8 mouse cellular contexts compared by ENCODE assay signal in genomic region chr11:5886187-5886586, GRCm38 (mm10). TPM values are rescaled to one million over a fixed set of nuclear protein-coding genes. Genes with fewer than 3 reads are reported as not detected.
DNase-seq lines count a peak whose midpoint lies in the region; ATAC-seq and TF ChIP-seq lines count a peak whose summit lies in the region.

No protein-coding gene starts in this region.

- H3K9ac ChIP-seq in embryonic facial prominence, embryonic 14.5 days (ENCODE audit: low read depth, low read length): no peak overlapping the region
- H3K9ac ChIP-seq in hindbrain, postnatal 0 days (replicated peaks; ENCODE audit: low read length): no peak overlapping the region
- H3K9ac ChIP-seq in limb, embryonic 14.5 days (ENCODE audit: low read depth, low read length, severe bottlenecking): no peak overlapping the region

- ATAC-seq in embryonic facial prominence, embryonic 14.5 days (ENCODE audit: low read depth): no peak
- ATAC-seq in hindbrain, postnatal 0 days: peak; percentile 34; the same call in 1 of the 2 replicates
- no peak; the same call in 1 of the 2 replicates for ATAC-seq in limb, embryonic 14.5 days (ENCODE audit: low FRiP score, low read depth)
- ATAC-seq in inflammation-experienced regulatory T-cells, adult 6 months: no peak

- H3K4me3 ChIP-seq in testis, adult 2 months (ENCODE audit: control insufficient read depth, low read depth, low read length): no peak overlapping the region
- no peak overlapping the region for H3K4me3 ChIP-seq in embryonic facial prominence, embryonic 14.5 days (ENCODE audit: low read depth, low read length)
- H3K4me3 ChIP-seq in hindbrain, postnatal 0 days (ENCODE audit: low read length): no peak overlapping the region
- H3K4me3 ChIP-seq in limb, embryonic 14.5 days (replicated peaks; ENCODE audit: low read length): no peak overlapping the region

- H3K9me3 ChIP-seq in embryonic facial prominence, embryonic 14.5 days (ENCODE audit: control insufficient read depth, low read length): no peaks in the 10 kb centered on the region
- H3K9me3 ChIP-seq in hindbrain, postnatal 0 days (ENCODE audit: low read length): no peaks in the 10 kb centered on the region
- no peaks in the 10 kb centered on the region for H3K9me3 ChIP-seq in limb, embryonic 14.5 days (ENCODE audit: control insufficient read depth, low read length)

- H3K4me2 ChIP-seq in embryonic facial prominence, embryonic 14.5 days (ENCODE audit: low read depth, low read length): no peak overlapping the region
- H3K4me2 ChIP-seq in hindbrain, postnatal 0 days (ENCODE audit: low read depth, low read length): no peak overlapping the region
- H3K4me2 ChIP-seq in limb, embryonic 14.5 days (replicated peaks; ENCODE audit: low read depth, low read length, severe bottlenecking): no peak overlapping the region

- H3K4me1 ChIP-seq in testis, adult 2 months (ENCODE audit: control insufficient read depth, insufficient read depth, low read length): peaks cover 3% of the 10 kb centered on the region
- peaks cover 3% of the 10 kb centered on the region; the same call in 1 of the 2 replicates for H3K4me1 ChIP-seq in embryonic facial prominence, embryonic 14.5 days (ENCODE audit: control insufficient read depth, insufficient read depth, low read length)
- no peaks in the 10 kb centered on the region for H3K4me1 ChIP-seq in hindbrain, postnatal 0 days (ENCODE audit: insufficient read depth, low read length)
- peaks cover 15% of the 10 kb centered on the region for H3K4me1 ChIP-seq in limb, embryonic 14.5 days (ENCODE audit: control insufficient read depth, insufficient read depth, low read length)

- WGBS in embryonic facial prominence, embryonic 14.5 days: 20% methylated on average over 9 of the region's 9 CpGs
- WGBS in hindbrain, postnatal 0 days: 15% methylated on average over 9 of the region's 9 CpGs
- WGBS in limb, embryonic 14.5 days: 19% methylated on average over 9 of the region's 9 CpGs

- no peaks in the 10 kb centered on the region for H3K36me3 ChIP-seq in testis, adult 2 months (ENCODE audit: control insufficient read depth, insufficient read depth, low read length)
- no peaks in the 10 kb centered on the region for H3K36me3 ChIP-seq in embryonic facial prominence, embryonic 14.5 days (ENCODE audit: control insufficient read depth, insufficient read depth, low read length)
- no peaks in the 10 kb centered on the region for H3K36me3 ChIP-seq in hindbrain, postnatal 0 days (ENCODE audit: insufficient read depth, low read length)
- H3K36me3 ChIP-seq in limb, embryonic 14.5 days (ENCODE audit: control insufficient read depth, insufficient read depth, low read length): no peaks in the 10 kb centered on the region

- peak; percentile 38; the same call in 1 of the 2 replicates for TF ChIP-seq CTCF in testis, adult 2 months (IDR thresholded peaks at IDR 0.05; ENCODE audit: control insufficient read depth, insufficient read depth, insufficient replicate concordance, low read depth, low read length)
- peak; percentile 93 for TF ChIP-seq CTCF in hindbrain, postnatal 0 days (IDR thresholded peaks at IDR 0.05; ENCODE audit: low read depth)

- no peaks in the 10 kb centered on the region for H3K27me3 ChIP-seq in testis, adult 2 months (ENCODE audit: control insufficient read depth, insufficient read depth, low read length)
- no peaks in the 10 kb centered on the region for H3K27me3 ChIP-seq in embryonic facial prominence, embryonic 14.5 days (replicated peaks; ENCODE audit: control insufficient read depth, insufficient read depth, low read length)
- H3K27me3 ChIP-seq in hindbrain, postnatal 0 days (ENCODE audit: insufficient read depth, low read length): no peaks in the 10 kb centered on the region
- no peaks in the 10 kb centered on the region for H3K27me3 ChIP-seq in limb, embryonic 14.5 days (ENCODE audit: control insufficient read depth, insufficient read depth, low read length)

- TF ChIP-seq POLR2A in testis, adult 2 months (IDR thresholded peaks at IDR 0.05; ENCODE audit: control insufficient read depth, low read depth, low read length): no peak
- TF ChIP-seq POLR2A in limb, embryonic 14.5 days (IDR thresholded peaks at IDR 0.05; ENCODE audit: borderline replicate concordance, extremely low read depth, insufficient read depth, insufficient read length): no peak

- no peak overlapping the region for H3K27ac ChIP-seq in testis, adult 2 months (ENCODE audit: control insufficient read depth, insufficient read depth, low read depth, low read length)
- H3K27ac ChIP-seq in embryonic facial prominence, embryonic 14.5 days (replicated peaks; ENCODE audit: low read depth, low read length): no peak overlapping the region
- H3K27ac ChIP-seq in hindbrain, postnatal 0 days: no peak overlapping the region
- H3K27ac ChIP-seq in limb, embryonic 14.5 days (replicated peaks; ENCODE audit: low read depth, low read length): no peak overlapping the region

- no peak for DNase-seq in testis, postnatal 14 days (ENCODE audit: low spot score)
- peak; percentile 42 for DNase-seq in adrenal gland, adult 2 months
- DNase-seq in embryonic facial prominence, embryonic 14.5 days (ENCODE audit: low spot score): peak; percentile 84
- peak; percentile 86 for DNase-seq in hindbrain, postnatal 0 days (ENCODE audit: low spot score)
- peak; percentile 88 for DNase-seq in limb, embryonic 14.5 days (ENCODE audit: low spot score)
- DNase-seq in naive thymus-derived CD4-positive, alpha-beta T cell, adult 2 months (ENCODE audit: low read depth): peak; percentile 79

RNA-seq across cellular contexts. Expression of gene Pold2, which starts 8.1 kb away (rescaled TPM):
- 88.8 and 109 TPM in 2 replicates for polyA plus RNA-seq in testis, adult 2 months (2012; rRNA removed)
- 10 to 100 TPM; 38.1 to 51.8 TPM for total RNA-seq in adrenal gland, adult 2 months (2021)
- 192 and 223 TPM in 2 replicates for polyA plus RNA-seq in adrenal gland, adult 2 months (2012; rRNA removed)
- polyA plus RNA-seq in embryonic facial prominence, embryonic 14.5 days (2014; fragmentation: Nextera tagmentation; extraction: Ambion mirVana): 83.2 and 98.3 TPM in 2 replicates
- 32.9 and 36.6 TPM in 2 replicates for total RNA-seq in hindbrain, postnatal 0 days (2014; rRNA removed)
- polyA plus RNA-seq in hindbrain, postnatal 0 days (2015; fragmentation: Nextera tagmentation; extraction: Ambion mirVana): 49.5 and 51.6 TPM in 2 replicates
- polyA plus RNA-seq in limb, embryonic 14.5 days (2012; rRNA removed): 158 and 206 TPM in 2 replicates
- 95.7 and 95.8 TPM in 2 replicates for polyA plus RNA-seq in limb, embryonic 14.5 days (2014; fragmentation: Nextera tagmentation; extraction: Ambion mirVana)
- 10 to 100 TPM; 22.6 to 33.0 (median 30.2) TPM for polyA plus RNA-seq in inflammation-experienced regulatory T-cells, adult 6 months (2017; shearing (Covaris generic))

RNA-seq across cellular contexts. Expression of gene Myl7, which starts 12.4 kb away (rescaled TPM):
- 0.43 TPM in 1 of 2 replicates, not detected in the other for polyA plus RNA-seq in testis, adult 2 months (2012; rRNA removed)
- not detected for total RNA-seq in adrenal gland, adult 2 months (2021)
- polyA plus RNA-seq in adrenal gland, adult 2 months (2012; rRNA removed): 0.47 TPM in 1 of 2 replicates, not detected in the other
- 0.63 and 1.5 TPM in 2 replicates for polyA plus RNA-seq in embryonic facial prominence, embryonic 14.5 days (2014; fragmentation: Nextera tagmentation; extraction: Ambion mirVana)
- total RNA-seq in hindbrain, postnatal 0 days (2014; rRNA removed): 0.79 TPM in 1 of 2 replicates, not detected in the other
- polyA plus RNA-seq in hindbrain, postnatal 0 days (2015; fragmentation: Nextera tagmentation; extraction: Ambion mirVana): not detected in 2 replicates
- polyA plus RNA-seq in limb, embryonic 14.5 days (2012; rRNA removed): 0.19 and 0.36 TPM in 2 replicates
- 0.92 and 1.00 TPM in 2 replicates for polyA plus RNA-seq in limb, embryonic 14.5 days (2014; fragmentation: Nextera tagmentation; extraction: Ambion mirVana)
- not detected for polyA plus RNA-seq in inflammation-experienced regulatory T-cells, adult 6 months (2017; shearing (Covaris generic))

RNA-seq across cellular contexts. Expression of gene Aebp1, which starts 24.4 kb away (rescaled TPM):
- polyA plus RNA-seq in testis, adult 2 months (2012; rRNA removed): 5.9 and 8.6 TPM in 2 replicates
- total RNA-seq in adrenal gland, adult 2 months (2021): 100 to 1,000 TPM; 390 to 452 TPM
- 526 and 692 TPM in 2 replicates for polyA plus RNA-seq in adrenal gland, adult 2 months (2012; rRNA removed)
- 68.8 and 73.6 TPM in 2 replicates for polyA plus RNA-seq in embryonic facial prominence, embryonic 14.5 days (2014; fragmentation: Nextera tagmentation; extraction: Ambion mirVana)
- total RNA-seq in hindbrain, postnatal 0 days (2014; rRNA removed): 21.2 and 24.9 TPM in 2 replicates
- polyA plus RNA-seq in hindbrain, postnatal 0 days (2015; fragmentation: Nextera tagmentation; extraction: Ambion mirVana): 30.6 and 33.3 TPM in 2 replicates
- polyA plus RNA-seq in limb, embryonic 14.5 days (2012; rRNA removed): 60.6 and 70.9 TPM in 2 replicates
- polyA plus RNA-seq in limb, embryonic 14.5 days (2014; fragmentation: Nextera tagmentation; extraction: Ambion mirVana): 51.7 and 53.7 TPM in 2 replicates
- polyA plus RNA-seq in inflammation-experienced regulatory T-cells, adult 6 months (2017; shearing (Covaris generic)): under 1 TPM in 2 of 3 experiments, not detected in 1; 0.13 to 0.90 TPM

RNA-seq across cellular contexts. Expression of gene Polm, which starts 48.4 kb away (rescaled TPM):
- 2.3 and 3.0 TPM in 2 replicates for polyA plus RNA-seq in testis, adult 2 months (2012; rRNA removed)
- 1 to 10 TPM; 5.6 to 7.6 TPM for total RNA-seq in adrenal gland, adult 2 months (2021)
- 28.5 and 28.7 TPM in 2 replicates for polyA plus RNA-seq in adrenal gland, adult 2 months (2012; rRNA removed)
- 6.0 and 7.9 TPM in 2 replicates for polyA plus RNA-seq in embryonic facial prominence, embryonic 14.5 days (2014; fragmentation: Nextera tagmentation; extraction: Ambion mirVana)
- total RNA-seq in hindbrain, postnatal 0 days (2014; rRNA removed): 4.9 and 14.7 TPM in 2 replicates
- polyA plus RNA-seq in hindbrain, postnatal 0 days (2015; fragmentation: Nextera tagmentation; extraction: Ambion mirVana): 6.2 and 7.2 TPM in 2 replicates
- polyA plus RNA-seq in limb, embryonic 14.5 days (2012; rRNA removed): 29.5 and 40.8 TPM in 2 replicates
- 10.6 and 11.1 TPM in 2 replicates for polyA plus RNA-seq in limb, embryonic 14.5 days (2014; fragmentation: Nextera tagmentation; extraction: Ambion mirVana)
- 10 to 100 TPM; 15.9 to 27.5 (median 21.3) TPM for polyA plus RNA-seq in inflammation-experienced regulatory T-cells, adult 6 months (2017; shearing (Covaris generic))
